Mouse (Mus musculus) testis, postnatal 10 days (tissue): ENCODE measurements around the gene Ccdc40.
"Not testable (repeated sequence)": the region's sequence is repeated elsewhere in the genome, so short reads cannot be mapped to it uniquely, and the experiment has no call there.

Source experiments
- DNase-seq: peaks from one replicate; pipeline ENCODE4 v3.0.0; 2021; ENCODE audit warnings: low spot score

Ccdc40 gene

DNA sequence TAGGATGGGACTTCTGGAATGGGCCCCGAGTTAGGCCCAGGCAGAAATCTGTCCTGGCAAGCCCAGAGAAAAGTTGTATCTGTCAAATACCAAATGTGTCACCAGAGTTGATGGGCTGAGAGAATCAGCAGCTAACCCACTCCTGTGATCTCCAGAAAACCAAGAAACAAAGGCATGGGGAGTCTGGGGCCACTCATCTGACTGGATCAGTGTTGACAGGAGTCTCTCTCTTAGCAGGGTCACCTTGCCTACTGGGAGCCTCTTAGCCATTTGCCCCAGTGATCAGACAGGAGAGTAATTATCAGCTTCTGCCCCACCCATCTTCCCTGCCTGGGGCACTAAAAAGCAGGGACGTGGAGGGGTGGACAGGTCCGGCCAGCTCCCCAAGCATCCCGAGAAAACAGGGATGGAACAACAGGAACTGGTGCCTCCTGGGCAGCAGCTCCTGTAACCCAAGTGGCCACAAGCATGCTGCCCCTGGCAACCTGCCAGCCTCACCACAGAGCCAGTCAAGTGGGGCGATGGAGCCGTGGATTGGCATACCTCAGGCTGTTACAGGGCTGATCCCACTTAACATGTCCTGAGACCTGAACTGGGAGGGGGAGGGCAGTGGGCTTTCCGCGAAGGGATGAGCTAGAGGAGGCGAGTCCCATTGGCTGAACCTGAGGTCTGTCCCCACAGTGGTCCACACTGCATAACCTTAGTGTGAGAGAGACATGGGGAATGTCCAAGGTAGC lies 57.6 kb downstream of the Ccdc40 start:
- DNase-seq, result no peak

DNA sequence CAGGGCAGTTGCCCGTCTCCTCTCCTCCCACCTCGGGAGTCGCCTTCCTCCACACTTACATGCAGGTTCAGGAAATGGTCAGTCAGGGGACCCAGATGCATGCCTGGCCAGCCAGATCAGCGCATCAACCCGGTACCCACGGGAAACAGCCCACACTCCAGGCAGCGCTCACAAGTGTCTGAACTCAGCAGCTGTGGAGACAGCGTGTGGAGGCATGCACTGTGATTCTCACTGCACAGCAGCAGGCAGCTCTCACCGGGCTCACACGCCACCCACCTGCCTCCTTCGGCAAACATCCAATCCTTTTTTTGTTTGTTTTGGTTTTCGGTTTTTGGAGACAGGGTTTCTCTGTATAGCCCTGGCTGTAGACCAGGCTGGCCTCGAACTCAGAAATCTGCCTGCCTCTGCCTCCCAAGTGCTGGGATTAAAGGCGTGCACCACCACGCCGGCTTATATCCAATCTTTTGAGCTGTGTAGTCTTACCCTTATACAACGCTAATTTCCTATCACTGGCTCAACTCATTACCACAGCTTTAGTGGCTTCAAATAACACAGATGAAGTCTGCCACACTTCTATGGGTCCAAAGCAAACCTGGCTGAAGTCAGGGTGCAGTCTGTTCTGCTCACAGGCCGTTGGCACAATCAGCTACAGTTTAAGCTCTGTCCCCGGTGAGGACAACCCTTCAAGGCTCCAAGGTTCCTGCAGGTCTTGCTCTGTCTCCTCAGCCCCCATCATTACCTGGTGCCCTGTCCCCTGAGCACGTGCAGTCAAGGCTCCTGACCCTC lies 59.0 kb downstream of the Ccdc40 start:
- DNase-seq, result no peak

- DNase-seq, result not testable (repeated sequence)
Measured at GRCm38 (mm10) chr11:119292861-119293260, 64.5 kb downstream of the Ccdc40 start.

- no peak for DNase-seq
Measured at GRCm38 (mm10) chr11:119297996-119298395, 69.6 kb downstream of the Ccdc40 start.

DNA sequence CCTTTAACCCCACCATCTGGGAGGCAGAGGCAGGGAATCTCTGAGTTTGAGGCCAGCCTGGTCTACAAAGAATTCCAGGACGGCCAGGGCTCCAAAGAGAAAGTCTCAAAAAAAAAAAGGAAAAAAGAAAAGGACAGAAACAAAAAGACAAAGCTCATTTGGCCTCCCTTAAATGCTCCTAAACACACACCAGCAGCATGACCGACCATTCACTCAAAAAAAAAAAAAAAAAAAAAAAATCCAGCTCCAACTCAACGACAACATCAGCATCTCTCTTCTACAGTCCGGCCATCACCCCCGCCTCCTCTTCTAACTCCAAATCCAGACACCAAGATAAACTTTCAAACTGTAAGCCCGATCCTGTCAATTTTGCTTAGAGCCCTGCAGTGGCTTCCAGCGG lies 70.5 kb downstream of the Ccdc40 start:
- DNase-seq, result no peak

DNA sequence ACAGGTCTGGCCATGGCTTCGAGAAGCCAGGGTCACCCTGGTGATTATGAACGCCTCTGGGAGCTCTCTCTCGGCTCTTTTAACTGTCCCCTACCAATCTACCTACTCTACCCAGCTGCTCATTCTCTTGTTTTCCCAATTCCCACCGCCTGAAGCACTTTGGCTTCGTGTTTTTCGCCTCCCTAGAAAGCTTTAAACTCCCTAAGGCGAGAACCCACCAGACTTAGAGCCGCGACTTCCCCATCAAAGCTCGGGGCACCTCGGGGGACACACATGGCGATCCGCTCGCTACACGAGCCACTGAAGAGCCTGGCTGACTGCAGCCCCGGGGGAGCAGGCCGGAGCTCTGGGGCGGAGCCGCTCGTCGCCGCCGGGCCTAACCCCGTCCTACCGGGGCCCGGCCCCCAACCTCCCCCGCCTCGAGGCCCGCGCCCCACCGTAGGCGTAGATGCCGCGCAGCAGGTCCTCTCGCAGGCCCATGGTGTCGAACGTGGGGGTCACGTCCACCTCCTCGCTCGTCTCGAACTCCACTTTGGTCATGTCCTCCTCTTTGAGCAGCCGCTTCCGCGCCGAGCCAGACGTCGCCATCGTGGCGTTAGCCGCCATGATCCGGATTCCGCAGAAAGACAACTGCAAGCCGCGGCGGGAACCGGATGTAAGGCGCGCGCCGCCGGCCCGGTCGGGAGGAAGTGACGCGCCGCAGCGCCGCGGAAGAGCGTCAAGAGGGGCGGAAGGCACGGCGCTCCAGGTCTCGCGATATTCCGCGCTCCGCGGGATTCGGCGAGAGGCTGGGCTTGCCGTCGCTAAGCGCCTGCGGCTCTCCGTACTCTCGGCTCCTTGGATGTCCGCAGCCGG lies 71.2 kb downstream of the Ccdc40 start, which contains the start of gene Eif4a3:
TSS of gene Eif4a3 (minus strand) at position 699 of the 855 bp plus-strand sequence.
- peak; percentile 99 for DNase-seq

DNA sequence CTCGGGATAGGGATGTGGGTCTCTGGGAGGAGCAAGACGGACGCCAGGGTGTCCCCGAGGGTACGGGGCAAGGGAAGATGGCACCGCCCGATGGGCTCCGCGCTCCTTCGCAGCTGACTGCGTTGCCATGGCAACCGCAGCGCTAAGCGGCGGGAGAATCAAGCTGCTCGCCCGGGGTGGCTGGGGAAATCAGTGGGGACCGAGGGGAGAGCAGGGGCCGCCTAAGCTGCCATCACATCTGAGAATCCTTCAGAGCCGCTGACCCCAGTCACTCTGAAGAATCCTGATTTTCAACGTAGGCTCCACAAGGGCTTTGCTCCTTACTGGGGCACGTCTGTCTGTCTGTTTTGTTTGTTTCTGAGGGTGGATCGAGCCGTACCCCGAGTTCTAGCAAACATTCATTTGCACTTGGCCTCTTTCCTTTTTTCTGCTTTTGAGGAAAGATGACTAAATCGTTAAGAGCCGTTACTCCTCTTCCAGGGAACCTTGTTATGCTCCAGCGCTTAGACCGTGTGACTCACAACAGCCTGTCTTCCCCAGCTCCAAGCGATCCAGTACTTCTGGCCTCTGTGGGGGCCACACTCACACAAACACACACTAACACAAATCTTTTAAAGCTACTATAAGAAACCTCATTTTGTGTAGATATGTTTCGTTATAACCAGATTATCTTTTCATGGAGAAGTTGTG lies 72.0 kb downstream of the Ccdc40 start:
- DNase-seq, result no peak

DNA sequence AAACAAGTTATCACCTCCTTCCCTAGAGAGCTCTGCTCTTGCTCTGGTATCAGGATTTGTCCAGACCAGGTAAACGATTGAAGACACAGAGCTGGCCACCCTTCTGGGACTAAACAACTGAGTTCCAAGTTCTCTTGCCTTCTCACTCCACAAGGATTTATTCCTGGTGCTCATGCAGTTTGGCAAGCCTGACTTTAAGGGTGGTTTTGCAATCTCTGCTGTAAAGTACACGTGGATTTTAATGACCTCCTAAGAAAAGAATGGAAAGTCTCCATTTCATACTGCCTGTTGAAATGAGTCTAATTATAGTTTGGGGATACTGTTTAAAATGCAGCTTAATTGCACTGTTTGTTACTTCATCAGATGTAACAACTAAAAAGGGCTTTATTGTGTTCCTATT lies 72.6 kb downstream of the Ccdc40 start:
- no peak for DNase-seq

DNA sequence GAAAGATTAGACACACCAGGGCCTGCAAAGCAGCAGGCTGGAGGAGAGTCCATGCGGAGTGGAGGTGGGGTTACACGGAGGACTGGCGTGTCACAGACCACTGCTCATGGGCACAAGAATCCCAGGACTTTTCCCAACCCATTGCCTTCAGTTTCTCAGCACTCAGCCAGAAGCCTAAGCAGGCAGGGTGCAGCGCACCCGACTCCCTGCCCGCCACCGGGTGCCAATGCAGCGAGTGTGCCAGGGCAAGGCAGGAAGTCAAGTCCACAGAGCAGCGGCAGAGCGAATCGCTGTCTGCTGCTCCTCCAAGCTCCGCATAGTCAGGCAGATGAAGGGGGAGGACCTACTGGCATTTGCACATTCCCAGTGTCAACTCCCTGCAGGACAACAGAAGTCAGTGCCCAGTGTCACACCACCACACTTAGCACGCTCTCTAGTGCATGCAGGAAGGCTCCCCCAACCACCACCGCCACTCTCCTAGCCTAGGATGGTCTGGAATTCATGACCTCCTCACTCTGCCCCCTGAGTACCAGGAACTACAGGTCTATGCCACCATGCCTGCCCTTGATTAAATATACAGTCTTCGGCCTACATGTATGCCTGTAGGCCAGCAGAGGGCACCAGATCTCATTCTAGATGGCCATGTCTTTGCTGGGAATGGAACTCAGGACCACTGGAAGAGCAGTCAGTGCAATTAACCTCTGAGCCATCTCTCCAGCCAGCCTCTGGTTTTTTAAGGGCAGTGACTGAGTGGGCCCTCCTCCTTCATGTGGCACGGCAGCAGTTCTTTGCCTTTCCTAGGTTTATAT lies 76.7 kb downstream of the Ccdc40 start:
- DNase-seq, result peak; percentile 70

GRCm38 (mm10) chr11:119306762-119307657 lies 78.6 kb downstream of the Ccdc40 start:
- no peak for DNase-seq

- DNase-seq, result no peak
Measured at GRCm38 (mm10) chr11:119307658-119307867, 79.2 kb downstream of the Ccdc40 start, which contains the start of gene Card14. Gene Card14, plus strand, starts transcription at chr11:119307768.

GRCm38 (mm10) chr11:119307916-119308315 lies 79.5 kb downstream of the Ccdc40 start:
- DNase-seq, result no peak

DNA sequence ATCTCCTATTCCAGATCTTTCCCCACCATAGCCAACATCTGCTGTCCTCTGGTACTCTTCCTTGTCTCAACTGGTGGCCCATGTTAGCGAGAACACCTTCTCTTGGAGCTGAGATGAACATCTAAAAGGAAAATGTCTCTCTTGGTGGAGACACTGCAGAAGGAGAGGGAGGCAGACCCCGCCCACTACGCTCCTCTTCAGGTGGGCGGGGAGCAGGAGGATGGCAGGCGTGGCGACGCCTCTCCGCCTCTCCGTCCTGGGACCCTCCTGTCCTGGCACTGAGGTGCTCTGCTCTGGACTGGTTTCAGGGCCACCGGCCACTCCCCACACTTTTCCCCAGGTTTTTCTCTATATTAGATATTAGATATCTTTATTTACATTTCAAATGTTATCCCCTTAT lies 82.2 kb downstream of the Ccdc40 start:
- DNase-seq, result no peak

GRCm38 (mm10) chr11:119314252-119314936 lies 86.0 kb downstream of the Ccdc40 start:
- no peak for DNase-seq
